Mouse (Mus musculus): Measurements from ENCODE around the gene Cdcp2. TPM values are rescaled to one million over a fixed set of nuclear protein-coding genes. Genes with fewer than 3 reads are reported as not detected.

Cdcp2 gene
- polyA plus RNA-seq, 1 experiment, result not detected

DNA sequence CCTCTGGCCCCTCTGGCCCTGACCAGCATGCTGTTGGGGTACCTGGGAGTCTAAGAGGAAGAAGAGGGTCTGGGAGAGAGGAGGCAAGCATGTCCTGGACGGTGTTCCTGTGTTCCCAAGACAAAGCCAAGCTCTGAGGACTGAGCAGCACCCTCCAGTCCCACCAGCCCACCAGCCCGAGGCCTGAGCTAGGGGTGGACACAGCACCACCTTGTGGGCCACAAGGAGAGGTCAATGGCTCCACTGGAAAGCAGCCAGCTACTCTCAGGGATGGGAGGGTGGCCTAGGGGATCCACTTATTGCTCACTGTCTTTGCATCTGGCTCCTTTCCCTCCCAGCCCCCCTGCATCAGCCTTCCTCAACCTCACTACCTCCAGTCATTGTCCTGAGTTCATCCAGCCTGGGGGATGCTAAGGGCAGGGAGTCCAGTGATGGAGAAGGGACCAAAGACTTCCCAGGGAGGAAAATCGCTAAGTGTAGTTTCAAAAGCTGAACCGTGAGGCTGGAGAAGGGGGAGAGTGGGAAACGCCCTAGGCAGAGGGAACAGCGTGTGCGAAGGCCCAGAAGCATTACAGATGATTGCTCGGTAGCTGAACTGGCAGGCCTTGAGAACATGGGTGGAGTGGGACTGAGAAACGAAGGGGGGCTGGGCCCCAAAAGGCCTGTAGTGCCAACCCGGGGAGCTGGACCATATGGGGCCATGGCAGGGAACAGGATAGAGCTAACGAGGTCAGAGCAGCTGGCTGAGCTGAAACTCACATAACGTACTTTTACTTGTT lies 24.7 kb downstream of the Cdcp2 start:
- WGBS, result 77% methylated on average over 12 of the region's 12 CpGs
- TF ChIP-seq CTCF (IDR thresholded peaks at IDR 0.05; ENCODE audit: insufficient read depth, low read depth, low read length), result no peak
- no peak for TF ChIP-seq POLR2A (IDR thresholded peaks at IDR 0.05; ENCODE audit: insufficient read depth, low read depth, low read length)
- H3K4me1 ChIP-seq (ENCODE audit: control insufficient read depth, insufficient read depth, low read length), result no peaks in the 10 kb centered on the region
- H3K27ac ChIP-seq (ENCODE audit: insufficient read depth, low read depth, low read length), result no peak overlapping the region
- H3K4me3 ChIP-seq (ENCODE audit: insufficient read depth, low read depth, low read length), result no peak overlapping the region

DNA sequence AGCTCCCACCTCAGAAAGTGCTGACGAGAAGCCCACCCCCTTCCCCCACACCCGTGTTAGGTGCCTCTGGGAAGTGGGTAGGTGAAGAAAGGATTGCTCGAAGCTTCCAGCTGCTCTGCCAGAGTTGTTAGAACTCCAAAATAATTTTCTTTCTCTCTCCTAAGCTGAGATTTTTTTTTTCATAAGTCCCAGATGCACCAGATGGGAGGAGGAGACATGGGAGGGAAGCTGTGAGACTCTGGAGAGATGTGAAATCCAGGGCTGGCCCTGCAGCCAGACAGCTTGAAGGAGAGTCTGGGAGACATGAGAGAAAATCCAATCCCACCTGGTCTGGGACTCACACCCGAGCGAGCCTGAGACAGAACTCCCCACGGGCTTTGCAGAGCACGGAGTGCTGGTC lies 27.7 kb downstream of the Cdcp2 start:
- no peak overlapping the region for H3K4me3 ChIP-seq (ENCODE audit: insufficient read depth, low read depth, low read length)
- H3K27ac ChIP-seq (ENCODE audit: insufficient read depth, low read depth, low read length), result no peak overlapping the region
- H3K4me1 ChIP-seq (ENCODE audit: control insufficient read depth, insufficient read depth, low read length), result peaks cover 6% of the 10 kb centered on the region; the same call in 1 of the 2 replicates
- WGBS, result 76% methylated on average over 7 of the region's 7 CpGs
- TF ChIP-seq POLR2A (IDR thresholded peaks at IDR 0.05; ENCODE audit: insufficient read depth, low read depth, low read length), result no peak
- no peak for TF ChIP-seq CTCF (IDR thresholded peaks at IDR 0.05; ENCODE audit: insufficient read depth, low read depth, low read length)

DNA sequence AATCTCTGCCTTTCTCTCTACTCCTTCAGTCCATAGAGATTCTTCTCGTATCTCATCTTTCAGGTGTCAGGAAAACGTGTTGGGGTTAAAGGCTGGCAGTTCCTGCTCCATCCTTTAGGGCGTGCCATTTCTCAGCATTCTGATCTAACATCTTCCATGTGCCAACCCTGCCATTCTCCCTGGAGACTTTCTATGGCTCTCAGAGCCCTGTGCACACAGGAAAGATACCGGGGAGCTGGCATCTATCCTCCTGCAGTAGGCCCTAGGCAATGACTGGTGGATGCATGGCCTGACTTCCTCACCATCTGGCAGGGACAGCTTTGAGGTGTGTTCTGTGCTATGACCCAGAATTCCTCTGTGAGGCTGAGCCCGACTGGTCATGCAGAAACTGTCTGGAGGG lies 28.4 kb downstream of the Cdcp2 start:
- H3K4me3 ChIP-seq (ENCODE audit: insufficient read depth, low read depth, low read length), result no peak overlapping the region
- no peak for TF ChIP-seq CTCF (IDR thresholded peaks at IDR 0.05; ENCODE audit: insufficient read depth, low read depth, low read length)
- no peak for TF ChIP-seq POLR2A (IDR thresholded peaks at IDR 0.05; ENCODE audit: insufficient read depth, low read depth, low read length)
- no peak overlapping the region for H3K27ac ChIP-seq (ENCODE audit: insufficient read depth, low read depth, low read length)
- H3K4me1 ChIP-seq (ENCODE audit: control insufficient read depth, insufficient read depth, low read length), result peaks cover 6% of the 10 kb centered on the region; the same call in 1 of the 2 replicates
- 69% methylated on average over 5 of the region's 5 CpGs for WGBS

DNA sequence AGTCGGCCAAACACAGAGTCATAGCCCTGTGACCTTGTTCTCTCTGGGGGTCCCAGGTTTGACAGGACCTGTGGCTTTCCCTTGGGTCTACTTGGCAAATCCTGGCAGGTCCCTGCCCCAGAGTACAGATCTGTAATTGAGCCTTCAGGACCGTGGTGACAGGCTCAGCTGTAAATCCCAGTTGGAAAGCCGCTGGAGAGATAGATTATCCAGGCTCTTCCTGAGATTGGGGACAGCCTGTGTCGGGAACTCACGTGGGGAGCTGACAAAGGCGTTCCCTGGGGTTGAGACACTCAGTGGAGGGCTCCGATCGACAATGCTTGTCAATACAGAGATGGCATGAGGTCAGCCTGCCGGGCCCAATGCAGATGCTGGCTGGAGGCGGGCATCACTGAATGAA lies 29.7 kb downstream of the Cdcp2 start:
- TF ChIP-seq CTCF (IDR thresholded peaks at IDR 0.05; ENCODE audit: insufficient read depth, low read depth, low read length) (no peak), POLR2A (IDR thresholded peaks at IDR 0.05; ENCODE audit: insufficient read depth, low read depth, low read length) (no peak)
- H3K4me1 ChIP-seq (ENCODE audit: control insufficient read depth, insufficient read depth, low read length), result peaks cover 15% of the 10 kb centered on the region
- no peak overlapping the region for H3K4me3 ChIP-seq (ENCODE audit: insufficient read depth, low read depth, low read length)
- no peak overlapping the region for H3K27ac ChIP-seq (ENCODE audit: insufficient read depth, low read depth, low read length)
- 70% methylated on average over 10 of the region's 10 CpGs for WGBS

DNA sequence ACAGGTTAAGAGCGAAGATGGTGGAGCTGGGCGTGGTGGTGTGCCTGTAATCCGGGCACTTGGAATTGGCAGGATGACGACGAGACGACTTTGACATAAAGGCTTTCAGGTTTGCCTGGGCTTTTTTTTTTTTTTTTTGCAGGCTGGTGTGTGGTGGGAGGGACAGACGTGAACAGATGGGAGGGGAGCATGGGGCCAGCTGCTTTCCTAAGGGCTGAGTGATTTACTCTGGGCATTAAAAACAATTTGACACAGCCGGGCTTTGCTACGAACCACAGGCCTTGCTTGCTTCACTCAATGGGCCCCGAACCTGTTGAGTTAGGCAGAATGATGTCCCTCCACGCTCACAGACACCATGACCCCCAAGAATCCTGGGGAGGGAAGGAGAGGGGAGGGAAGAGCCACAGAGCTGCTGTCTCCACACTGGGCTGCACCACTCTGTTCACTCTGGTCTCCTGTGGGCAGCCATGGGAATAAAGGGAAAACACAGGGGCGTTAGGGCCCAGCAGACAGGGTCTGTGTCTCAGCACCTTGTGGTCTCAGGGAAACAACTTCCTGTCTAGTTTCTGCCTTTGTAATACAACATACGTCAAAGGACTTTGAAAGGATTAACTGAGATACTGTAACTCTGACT lies 30.3 kb downstream of the Cdcp2 start:
- WGBS, result 82% methylated on average over 13 of the region's 13 CpGs
- Histone ChIP-seq H3K27ac (ENCODE audit: insufficient read depth, low read depth, low read length) (no peak overlapping the region), H3K4me3 (ENCODE audit: insufficient read depth, low read depth, low read length) (no peak overlapping the region), H3K4me1 (ENCODE audit: control insufficient read depth, insufficient read depth, low read length) (peaks cover 15% of the 10 kb centered on the region)
- TF ChIP-seq POLR2A (IDR thresholded peaks at IDR 0.05; ENCODE audit: insufficient read depth, low read depth, low read length) (no peak), CTCF (IDR thresholded peaks at IDR 0.05; ENCODE audit: insufficient read depth, low read depth, low read length) (no peak)

DNA sequence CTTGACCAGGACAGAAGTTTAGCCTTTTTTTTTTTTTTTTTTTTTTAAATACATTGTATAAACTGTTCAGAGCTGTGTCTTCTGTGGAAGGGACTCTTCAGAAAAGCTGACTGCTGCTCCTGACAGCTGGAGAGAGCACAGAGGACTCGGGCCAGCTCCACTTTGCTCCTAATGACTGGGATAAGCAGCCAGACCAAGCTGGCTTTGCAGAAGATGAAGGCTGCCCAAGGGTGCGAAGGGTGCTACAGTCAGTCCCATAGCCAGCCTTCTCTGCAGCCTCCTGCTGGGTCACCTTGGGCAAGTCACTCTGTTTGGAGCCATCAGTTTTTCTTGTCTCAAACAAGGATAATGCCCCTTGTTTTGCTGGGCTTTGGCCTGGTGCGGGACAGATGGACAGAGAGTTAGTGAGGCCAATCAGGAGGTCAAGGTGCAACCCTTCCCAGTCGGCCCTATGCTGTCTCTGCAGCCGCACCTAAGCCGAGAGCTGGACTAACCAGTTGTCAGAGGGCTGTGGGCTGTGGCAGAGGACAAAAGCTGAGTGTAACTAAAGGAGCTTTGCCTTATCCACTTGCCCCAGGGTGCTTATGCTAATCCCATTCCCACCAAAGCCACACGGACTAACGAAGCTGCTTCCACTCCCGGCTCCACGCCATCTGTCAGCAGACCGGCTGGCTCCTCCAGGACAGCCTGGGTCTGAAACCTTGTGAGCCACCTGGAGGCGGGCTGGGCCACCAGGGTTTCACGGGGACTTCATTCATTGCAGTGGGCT lies 31.4 kb downstream of the Cdcp2 start:
- no peak for TF ChIP-seq POLR2A (IDR thresholded peaks at IDR 0.05; ENCODE audit: insufficient read depth, low read depth, low read length)
- no peak for TF ChIP-seq CTCF (IDR thresholded peaks at IDR 0.05; ENCODE audit: insufficient read depth, low read depth, low read length)
- Histone ChIP-seq H3K4me3 (ENCODE audit: insufficient read depth, low read depth, low read length) (no peak overlapping the region), H3K27ac (ENCODE audit: insufficient read depth, low read depth, low read length) (no peak overlapping the region), H3K4me1 (ENCODE audit: control insufficient read depth, insufficient read depth, low read length) (peaks cover 15% of the 10 kb centered on the region)
- 60% methylated on average over 13 of the region's 13 CpGs for WGBS

DNA sequence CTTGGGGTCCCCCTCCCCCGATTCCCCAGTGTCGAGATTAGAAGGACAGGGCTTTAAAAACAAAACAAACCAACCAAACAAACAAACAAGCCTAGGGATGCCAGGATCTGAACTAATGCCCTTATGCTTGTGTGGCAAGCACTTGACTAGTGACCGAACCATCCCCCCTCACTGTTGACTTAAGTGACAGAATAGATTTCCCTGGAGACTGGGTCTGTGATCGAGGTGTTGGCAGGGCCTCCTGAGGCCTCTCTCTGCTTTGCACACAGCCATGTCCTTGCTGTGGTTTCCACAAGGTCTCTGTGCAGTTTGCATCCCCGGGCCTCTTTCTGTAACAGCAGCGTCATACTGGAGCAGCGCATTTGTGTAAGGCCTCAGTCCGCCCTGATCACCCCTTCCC lies 32.7 kb downstream of the Cdcp2 start:
- no peak overlapping the region for H3K4me3 ChIP-seq (ENCODE audit: insufficient read depth, low read depth, low read length)
- H3K4me1 ChIP-seq (ENCODE audit: control insufficient read depth, insufficient read depth, low read length), result peaks cover 15% of the 10 kb centered on the region
- H3K27ac ChIP-seq (ENCODE audit: insufficient read depth, low read depth, low read length), result no peak overlapping the region
- no peak for TF ChIP-seq CTCF (IDR thresholded peaks at IDR 0.05; ENCODE audit: insufficient read depth, low read depth, low read length)
- no peak for TF ChIP-seq POLR2A (IDR thresholded peaks at IDR 0.05; ENCODE audit: insufficient read depth, low read depth, low read length)
- 91% methylated on average over 8 of the region's 8 CpGs for WGBS

DNA sequence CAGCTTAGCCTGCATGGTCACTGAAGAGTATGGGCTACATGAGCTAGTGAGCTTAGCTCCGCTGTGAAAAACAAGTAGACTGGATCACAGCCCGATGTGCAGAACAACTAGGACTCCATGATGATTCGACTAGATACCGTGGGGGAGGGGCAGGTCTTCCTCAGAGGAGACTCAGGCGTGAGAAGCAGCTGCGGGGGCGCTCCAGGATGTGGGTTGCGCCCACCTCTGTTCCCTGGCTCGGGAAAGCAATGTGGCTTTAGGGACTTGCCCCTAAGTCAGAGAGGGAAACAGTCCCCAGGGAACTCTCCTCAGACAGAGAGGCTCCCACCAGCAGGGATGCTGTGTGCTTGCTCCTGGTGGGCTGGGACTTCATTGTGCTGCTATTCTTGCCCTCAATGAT lies 33.8 kb downstream of the Cdcp2 start:
- no peak overlapping the region for H3K27ac ChIP-seq (ENCODE audit: insufficient read depth, low read depth, low read length)
- TF ChIP-seq CTCF (IDR thresholded peaks at IDR 0.05; ENCODE audit: insufficient read depth, low read depth, low read length), result no peak
- no peak for TF ChIP-seq POLR2A (IDR thresholded peaks at IDR 0.05; ENCODE audit: insufficient read depth, low read depth, low read length)
- H3K4me1 ChIP-seq (ENCODE audit: control insufficient read depth, insufficient read depth, low read length), result peaks cover 18% of the 10 kb centered on the region
- 19% methylated on average over 9 of the region's 9 CpGs for WGBS
- H3K4me3 ChIP-seq (ENCODE audit: insufficient read depth, low read depth, low read length), result no peak overlapping the region

DNA sequence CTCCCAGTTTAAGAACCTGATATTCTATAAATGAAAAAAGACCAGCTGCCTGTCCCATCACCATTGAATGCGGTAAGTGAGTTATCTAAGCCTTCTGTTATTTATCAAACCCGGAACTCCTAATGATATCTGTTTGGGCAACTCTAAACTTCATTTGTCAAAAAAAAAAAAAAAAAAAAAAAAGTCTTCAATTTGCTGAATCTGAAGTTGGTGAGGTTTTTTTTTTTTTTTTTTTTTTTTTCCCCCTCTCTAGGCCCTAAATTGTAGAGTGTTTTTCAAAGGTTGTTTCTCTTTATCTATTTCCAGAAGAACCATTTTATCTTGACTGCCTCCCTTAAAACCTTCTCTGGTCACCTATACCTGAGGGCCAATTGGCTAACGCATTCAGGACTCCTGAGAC lies 38.2 kb downstream of the Cdcp2 start:
- WGBS, result 98% methylated on average over 3 of the region's 3 CpGs
- no peak for TF ChIP-seq CTCF (IDR thresholded peaks at IDR 0.05; ENCODE audit: insufficient read depth, low read depth, low read length)
- no peak for TF ChIP-seq POLR2A (IDR thresholded peaks at IDR 0.05; ENCODE audit: insufficient read depth, low read depth, low read length)
- Histone ChIP-seq H3K4me1 (ENCODE audit: control insufficient read depth, insufficient read depth, low read length) (peaks cover 15% of the 10 kb centered on the region), H3K4me3 (ENCODE audit: insufficient read depth, low read depth, low read length) (no peak overlapping the region), H3K27ac (ENCODE audit: insufficient read depth, low read depth, low read length) (no peak overlapping the region)
